Mouse (Mus musculus) layer of hippocampus, postnatal 25 days (tissue): Measurements from ENCODE around the gene Tent5c. TPM values are rescaled to one million over a fixed set of nuclear protein-coding genes. Genes with fewer than 3 reads are reported as not detected.

Experiments
- DNase-seq, 2 experiments: peaks; one replicate each; pipeline ENCODE4 v3.0.0; 2022; ENCODE audit warnings: mixed read lengths in 2 of 2, low spot score in 1 of 2; ENCODE audit errors: extremely low spot score in 1 of 2
- total RNA-seq, 2 experiments: library from RNA; stranded (reverse); gene quantifications; 2 replicates each; pipeline ENCODE4 v1.2.3; 2021

The Tent5c gene
- 1 to 10 TPM; 2.6 to 3.2 TPM for total RNA-seq

DNA sequence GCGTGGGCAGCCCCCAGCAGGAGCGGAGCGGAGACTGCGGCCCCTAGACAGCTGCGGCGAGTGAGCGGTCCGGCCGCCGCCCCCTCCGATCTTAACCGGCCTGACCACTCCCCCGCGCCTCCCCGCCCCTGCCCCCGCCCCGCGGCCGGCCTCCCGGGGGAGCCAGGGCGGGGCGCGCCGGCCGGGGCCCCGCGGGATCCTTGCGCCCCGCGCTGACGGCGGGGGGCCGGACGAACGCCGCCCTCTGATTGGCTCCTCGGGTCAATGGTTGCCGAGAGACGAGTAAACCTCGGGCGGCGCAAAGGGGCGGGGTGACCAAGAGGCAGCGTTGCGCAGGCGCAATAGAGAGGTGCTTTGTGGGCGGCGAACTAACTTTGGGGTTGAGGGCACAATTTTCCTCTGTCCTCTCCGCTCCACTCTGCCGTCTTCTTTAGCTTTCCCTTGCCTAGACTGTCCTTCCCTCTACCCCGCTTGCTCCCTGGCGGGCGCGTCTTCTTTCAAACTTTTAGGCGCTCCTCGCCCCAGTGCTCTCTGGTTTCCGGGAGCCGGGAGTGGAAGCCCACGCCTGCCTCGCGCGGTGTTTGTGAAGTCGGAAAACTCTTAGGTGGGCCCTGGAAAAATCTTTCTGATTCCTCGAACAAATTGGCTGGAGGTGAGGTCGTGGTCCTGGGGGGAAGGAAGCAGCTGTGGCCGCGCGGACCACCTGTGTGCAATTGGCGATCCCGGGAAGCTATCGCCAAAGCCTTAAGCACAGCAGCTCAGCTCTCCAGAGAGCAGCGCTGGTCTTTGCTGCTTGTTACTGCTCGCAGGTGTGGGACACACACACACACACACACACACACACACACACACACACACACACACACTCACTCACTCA, at the start of gene Tent5c:
Tent5c (minus strand) TSS at position 192 of the 877 bp plus-strand sequence.
- DNase-seq = peak; percentile 61 to 86

DNA sequence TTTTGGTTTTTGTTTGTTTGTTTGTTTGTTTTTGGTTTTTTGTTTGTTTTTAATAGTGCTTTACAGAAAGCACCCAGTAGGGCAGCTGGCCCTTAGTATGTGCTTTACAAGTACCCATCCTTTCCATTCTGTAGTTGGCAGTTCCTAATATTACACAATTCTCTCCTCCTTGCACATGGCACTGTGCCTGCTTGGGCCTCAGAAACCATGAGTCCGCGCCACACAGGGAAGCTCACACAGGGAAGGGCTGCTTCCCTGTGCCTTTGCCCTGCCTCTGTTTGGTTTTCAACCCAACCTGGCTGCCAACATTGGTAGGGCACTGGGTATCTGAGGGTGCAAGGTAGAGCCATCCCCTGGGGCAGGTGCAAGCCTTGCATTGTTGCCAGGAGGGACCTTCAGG, 47.6 kb upstream of the Tent5c start:
- no peak for DNase-seq

DNA sequence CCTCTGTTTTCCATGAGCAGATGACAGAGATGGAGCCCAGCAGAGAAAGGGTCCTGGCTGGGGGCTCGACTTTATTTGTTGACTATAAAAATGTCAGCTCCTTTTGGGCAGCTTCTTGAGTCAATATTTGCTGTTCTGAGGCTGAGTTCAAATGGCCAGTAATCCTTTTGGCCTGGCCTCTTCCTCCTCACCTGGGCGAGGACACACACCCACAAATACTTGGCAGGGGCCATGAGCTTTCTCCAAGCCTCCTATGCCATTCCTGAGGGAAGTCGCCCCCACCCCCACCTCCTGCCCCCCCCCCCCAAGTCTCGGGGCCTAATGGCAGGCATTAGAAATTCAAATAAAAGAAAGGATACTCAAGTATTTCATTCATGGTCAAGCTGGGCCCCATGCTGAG, 46.8 kb upstream of the Tent5c start:
- DNase-seq = no peak

DNA sequence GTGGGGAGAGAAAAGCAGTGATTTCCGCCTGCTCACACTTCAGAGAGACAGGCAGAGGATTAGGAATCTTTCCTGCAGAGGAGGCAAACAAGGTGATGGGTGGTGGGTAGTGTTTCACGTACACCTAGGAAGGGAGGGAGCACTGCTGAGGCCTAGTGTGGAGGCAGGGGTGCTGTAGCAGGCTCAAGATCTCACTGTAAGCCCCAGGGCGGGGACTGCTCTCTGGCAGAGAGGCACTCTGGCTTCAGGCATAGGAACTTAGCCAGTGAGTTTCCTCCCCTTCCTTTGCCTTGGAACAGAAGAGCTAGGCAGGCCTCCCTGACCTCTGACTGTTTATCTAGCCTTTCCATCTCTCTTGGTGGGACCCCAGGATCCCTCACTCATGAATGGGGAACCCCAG, 46.2 kb upstream of the Tent5c start:
- DNase-seq = no peak

DNA sequence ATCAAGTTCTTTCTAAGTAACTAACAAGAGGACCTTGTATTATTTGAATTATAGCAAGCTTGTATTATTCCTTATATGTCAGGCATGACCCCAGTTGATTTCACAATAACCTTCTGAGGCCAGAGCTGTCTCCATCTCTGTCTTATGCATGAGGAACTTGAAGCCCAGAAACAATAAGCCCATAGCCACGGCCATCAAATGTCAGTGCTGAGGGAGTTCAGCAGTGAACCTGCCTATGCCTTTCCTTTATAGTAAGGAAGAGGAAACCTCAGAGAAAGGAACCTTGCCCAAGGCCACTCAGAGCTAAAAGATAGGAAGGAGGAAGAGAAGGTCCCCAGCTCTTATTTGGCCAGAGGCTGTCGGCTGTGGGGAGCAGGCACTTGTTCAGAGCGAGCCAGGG, 45.3 kb upstream of the Tent5c start:
- no peak for DNase-seq

DNA sequence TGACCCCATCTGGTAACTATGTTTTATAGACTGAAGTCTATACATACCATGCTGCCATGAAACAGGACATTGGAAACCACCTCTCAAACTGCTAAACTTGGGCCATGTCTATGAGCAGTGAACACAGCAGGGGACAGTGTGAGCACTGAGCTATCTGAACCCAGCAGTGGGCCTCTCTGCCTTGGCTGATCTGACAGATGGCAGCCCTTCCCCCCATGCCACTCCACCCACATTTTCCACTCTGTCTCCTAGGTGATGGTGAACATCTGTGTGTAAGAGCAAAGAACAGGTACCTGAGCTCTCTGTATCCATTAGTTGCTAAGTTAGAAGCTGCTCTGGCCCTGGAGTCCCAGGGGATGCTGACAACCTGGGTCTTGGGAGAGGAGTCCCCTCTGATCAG, 44.3 kb upstream of the Tent5c start:
- DNase-seq = no peak

DNA sequence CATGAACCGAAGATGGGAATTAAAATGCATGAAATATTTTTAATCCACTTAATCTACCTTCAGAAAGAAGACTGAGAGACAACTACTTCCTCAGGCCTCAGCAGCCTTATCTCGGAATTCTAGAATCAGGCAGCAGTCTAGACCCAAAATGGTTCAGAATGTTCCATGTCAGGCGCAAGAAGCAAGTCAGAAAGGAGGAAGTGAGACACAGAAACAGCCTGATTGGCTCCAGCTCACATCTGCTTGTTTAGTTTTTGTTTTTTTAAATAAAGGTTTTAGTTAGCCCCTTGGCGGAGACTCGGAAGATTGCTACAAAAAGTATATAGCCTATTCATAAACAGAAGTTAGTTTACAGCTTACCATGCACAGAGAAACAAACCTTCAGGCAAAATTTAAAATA, 41.8 kb upstream of the Tent5c start:
- DNase-seq = no peak

DNA sequence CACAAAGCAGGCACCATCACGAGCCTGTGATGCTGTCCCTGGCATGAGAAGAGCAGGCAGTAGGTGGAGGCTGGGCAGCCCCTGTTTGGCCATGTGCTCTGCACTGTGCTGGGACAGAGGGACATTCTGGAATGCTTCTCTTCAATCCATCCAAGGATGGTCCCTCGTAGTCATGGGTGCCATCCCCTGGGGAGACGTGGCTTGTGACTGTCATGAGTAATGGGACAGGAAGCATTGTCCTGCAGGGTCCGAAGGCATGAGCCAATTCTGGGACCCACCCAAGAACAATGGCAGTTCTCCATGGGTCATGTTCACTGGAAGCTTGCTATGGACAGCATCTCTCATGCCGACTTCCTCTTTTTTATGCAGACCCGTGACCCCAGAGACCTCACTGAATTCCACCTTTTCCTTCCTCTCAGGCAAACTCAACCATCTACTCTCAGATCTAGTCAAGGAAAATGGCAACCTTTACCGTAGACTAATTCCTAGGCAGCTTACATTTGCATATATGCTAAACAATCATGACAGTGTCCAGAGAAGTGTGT, 41.2 kb upstream of the Tent5c start:
- no peak for DNase-seq

DNA sequence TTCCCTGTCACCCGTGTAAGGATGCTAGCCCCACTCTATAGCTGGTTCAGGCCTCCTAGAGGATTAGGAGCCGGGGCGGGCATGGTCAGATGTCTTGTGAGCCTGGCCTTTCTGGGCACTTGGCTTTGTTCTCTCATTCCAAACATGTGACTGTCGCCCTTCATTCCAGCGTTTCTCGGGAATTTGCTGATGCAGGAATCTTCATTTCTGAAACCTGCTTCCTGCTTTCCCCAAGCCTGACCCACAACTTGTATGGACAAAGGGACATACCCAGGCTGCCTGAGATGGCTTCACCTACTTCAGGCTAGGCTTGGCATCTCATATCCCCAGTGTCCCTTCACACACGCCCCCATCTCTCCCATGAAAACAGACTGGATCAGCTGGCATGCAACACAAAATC, 33.5 kb upstream of the Tent5c start:
- no peak for DNase-seq

DNA sequence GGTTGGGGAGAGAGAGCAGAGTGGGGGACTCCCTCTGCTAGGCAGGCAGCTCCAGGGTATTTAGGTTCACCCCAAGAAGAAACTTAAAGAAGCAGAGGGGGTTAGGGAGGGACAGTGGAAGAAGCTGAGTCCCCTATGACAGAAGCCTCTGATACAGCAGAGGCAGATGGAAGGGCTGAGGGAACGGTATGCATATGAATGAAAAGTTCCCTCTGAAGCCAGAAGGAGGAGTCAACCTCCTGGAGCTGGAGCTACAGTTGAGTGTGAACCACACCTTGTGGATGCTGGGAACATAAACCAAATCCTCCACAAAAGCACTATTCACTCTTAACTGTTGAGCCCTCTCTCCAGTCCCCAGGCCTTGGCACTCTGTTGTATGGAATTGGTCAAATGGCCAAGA, 32.5 kb upstream of the Tent5c start:
- no peak for DNase-seq

DNA sequence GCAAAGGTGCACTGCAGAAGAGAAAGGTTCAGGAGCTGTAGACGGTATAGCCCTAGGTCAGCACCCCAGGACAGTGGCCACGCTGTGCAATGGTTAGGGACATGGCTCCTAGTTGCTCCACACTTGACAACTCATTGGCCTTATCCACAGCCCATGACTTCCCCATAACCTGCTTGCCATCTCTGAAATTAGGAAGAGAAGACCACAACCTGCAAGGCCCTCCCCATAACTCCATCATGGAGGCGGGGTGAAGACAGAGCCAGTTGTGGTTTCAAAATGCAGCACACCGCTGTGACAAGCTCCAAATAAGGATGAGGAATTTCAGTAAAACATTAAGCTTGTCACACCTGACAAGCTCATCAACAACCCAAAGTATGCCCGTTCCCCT, 26.6 kb upstream of the Tent5c start:
- no peak for DNase-seq

DNA sequence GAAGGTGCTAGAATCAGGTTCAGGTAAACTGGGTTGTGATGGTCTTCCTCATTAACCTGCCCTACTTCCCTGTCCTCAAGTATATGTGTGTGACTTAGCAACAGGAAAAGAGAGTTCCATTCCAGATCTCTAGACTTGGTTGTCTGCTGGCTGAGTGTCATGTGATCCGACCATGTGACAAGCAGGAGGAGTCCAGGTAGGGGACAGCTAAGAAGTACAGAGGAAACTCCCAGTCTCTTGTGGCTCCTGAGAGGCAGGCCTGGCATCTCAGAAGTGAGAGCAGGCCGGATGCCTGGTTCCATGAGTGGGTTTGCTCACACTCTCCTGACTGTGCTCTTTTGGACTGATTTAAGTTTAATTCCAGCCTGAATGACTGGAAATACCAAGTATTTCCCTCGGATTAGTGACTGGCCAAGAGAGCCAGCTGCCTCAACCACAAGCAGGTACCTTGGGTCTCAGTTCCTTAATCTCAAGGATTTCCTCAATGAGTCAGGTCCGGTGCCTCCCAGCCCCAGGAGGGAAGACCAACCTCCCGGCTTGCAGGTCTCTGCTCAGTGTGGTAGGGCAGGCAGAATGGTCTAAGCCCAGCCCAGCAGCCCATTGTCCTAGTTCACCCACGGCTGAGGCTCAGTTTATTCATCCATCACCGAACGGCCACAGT, 26.1 kb upstream of the Tent5c start:
- no peak for DNase-seq

DNA sequence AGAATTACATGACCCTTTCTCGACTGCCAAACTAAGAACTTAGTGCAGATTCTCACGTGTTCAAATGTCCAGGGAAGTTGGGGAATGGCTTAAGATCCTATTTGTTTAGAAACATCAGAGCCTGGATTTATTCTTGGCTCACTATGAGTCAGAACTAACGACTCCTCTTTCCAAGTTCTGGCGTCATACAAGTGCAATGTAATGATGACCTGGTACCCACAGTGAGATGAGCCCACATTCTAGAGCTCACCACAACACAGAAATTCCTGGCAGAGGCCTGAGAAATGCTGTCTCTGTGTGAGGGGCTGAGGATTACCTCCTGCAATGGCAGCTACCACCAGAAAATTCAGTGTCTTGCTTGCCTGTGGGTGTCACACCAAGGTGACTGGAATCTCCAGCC, 18.1 kb upstream of the Tent5c start:
- DNase-seq = no peak

DNA sequence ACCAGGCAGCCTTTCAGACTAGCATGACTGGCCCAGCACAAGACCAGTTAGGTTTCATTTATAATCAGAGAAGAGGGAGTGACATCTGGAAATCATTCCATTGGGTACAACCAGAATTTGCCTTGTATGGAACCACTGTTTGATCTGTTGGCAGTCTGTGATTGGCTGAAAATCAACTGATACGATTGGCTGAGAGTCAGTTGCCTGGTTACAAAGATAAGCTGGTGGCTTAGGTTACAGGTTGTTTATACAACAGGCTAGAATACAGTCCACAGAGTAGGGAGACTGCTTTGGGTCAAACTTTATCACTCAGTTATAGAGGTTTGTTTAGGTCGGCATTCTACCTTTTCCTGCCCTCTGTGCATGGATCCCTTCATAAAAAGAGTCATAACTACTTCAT, 17.6 kb upstream of the Tent5c start:
- no peak for DNase-seq

DNA sequence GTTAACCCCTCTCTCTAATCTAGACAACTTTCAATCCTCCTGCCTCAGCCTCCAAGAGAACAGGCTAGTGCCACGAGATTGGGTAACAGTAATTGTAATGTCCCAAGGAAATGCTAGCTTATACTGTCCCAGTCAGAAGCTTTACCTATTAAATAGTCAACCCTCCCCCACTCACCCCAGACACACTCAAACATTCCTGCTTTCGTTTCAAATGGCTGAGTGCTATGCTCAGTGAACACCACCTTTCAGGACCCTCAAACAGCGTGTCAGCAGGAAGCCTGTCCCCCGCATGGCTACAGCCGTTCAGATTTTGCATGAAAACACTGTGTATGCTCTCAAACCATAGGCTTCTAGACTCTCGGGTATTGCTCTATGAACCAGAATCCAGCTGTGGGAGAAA, 14.8 kb upstream of the Tent5c start:
- no peak for DNase-seq

DNA sequence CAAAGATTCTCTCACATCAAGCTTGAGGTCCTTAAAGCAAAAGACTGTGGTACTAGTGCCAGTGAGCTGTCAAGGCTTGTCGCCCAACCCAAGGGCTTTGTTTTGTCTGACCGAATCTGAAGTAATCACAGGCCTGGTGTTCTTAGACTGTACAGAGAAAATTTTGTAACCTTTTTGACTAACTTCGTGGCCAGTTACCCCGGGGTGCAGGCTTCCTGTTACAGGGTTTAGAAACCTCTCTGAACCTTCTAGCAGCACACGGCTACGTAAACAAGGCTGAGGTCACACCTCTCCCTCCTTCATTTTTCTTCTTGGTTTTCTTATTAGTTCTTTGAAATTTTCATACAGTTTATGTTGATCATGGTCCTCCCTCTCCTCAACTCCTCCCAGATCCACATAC, 13.4 kb upstream of the Tent5c start:
- no peak for DNase-seq

DNA sequence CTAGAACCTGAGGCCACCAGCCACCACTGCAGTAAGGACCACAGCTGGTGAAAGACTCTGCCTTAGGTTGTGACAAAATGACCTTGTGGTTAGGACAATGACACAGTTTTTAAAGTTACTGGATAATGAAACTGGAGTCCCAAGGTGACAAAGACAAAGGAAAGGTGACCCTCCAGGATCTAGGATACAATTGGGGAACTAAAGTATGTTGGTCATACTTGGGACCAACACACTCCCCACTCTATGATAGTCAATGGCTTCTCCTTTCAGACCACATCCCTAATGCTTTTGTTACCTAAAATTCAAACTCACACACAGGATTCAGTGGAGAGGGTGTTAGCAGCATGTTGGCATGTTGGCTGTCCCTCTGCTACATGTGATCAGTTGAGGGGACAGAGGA, 12.8 kb upstream of the Tent5c start:
- no peak for DNase-seq

DNA sequence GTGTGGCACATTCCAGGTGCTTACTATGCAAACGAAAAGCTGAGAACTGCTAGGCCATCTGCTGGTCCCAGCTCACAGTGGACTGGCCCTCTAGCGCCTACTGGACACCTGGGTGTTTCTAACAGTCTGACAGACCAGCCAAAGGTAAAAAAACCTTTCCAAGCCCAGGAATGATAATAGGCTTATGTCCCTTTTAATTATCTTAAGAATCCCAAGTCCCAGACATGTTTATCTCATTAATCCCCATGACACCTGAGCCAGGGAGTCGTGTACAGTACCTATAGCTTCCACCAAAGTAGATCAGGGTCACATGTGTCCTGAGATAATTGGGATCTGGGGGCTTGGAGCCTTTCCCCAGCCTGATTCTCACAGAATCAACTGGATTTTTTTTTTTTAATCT, 7.0 kb upstream of the Tent5c start:
- no peak for DNase-seq

DNA sequence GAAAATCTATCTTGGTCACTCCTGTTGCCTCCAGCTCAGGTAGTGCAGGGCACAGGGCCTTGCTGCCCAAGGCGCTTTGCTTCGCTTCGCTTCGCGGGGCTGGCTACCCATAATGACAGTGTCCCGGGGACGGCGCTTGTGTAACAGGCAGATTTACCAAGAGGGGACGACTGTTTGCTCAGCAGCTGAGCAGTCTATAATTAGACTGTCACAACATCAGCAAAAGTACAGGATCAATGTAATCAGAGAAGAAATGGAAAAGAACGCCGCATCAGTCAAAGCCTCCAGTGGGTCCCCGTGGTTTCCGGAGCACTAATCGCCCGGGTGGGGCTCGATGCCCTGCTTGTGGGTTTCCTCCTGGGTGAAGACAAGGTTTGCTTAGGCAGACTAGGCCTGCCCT, 6.3 kb upstream of the Tent5c start:
- no peak for DNase-seq

DNA sequence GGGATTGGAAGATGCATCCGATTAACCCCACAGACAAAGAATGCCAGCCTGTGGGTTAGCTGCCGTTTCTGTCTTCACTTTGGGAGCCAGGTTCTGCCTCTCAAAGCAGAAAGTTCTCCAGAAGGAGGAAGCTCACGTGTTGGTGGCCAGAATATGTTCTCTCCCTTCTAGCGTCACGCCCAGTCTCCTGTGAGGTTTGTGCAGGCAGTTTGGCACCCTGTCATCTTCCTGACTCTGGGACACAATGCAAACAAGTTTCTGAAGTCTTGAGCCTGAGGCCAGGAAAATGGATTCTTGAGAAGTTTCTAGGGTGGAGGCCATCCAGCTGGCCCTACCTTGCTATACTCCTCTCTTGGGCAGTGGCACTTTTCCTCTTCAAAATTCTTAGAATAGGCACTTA, 5.8 kb upstream of the Tent5c start:
- no peak for DNase-seq

DNA sequence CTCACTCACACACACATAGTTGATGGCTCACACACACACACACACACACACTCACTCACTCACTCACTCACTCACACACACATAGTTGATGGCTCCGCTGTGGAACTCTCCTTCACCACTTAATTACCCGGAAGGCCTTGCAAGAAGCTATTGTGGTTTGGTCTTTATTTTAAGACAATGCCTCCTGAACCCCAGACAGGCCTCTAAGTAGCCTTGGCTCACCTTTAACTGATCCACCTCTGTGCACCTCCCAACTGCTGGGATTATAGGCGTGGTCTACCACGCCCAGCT, 831 bp upstream of the Tent5c start:
- DNase-seq = no peak
